Mouse (Mus musculus): Measurements from ENCODE around the gene Srebf1.

Srebf1 gene

DNA sequence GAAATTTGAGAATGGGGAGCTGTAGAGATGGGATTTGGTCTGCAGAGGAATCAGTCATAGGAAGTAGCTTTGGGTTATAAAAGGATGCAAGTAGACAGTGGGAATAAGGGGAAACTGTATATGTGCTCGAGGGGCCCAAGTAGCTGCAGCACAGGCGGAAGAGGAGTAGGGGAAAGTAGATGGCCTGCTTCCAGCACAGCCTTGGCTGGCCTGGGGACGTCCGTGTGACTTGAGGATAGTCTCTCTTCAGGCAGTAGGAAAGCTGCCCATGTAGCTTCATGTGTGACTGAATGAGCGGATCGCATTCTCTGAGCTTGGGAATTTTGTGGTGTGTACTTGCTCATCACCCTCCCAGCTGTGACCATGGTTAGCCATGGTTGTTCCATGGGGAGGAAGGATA, 57.9 kb downstream of the Srebf1 start:
- in situ Hi-C loops (cut with MboI; ENCODE audit: low pct_unique_long_range_greater_than_20kb in 1 of 2, low sequenced_read_pairs in 2 of 2, unreplicated experiment in 1 of 2) = no loop called here

- in situ Hi-C loops (cut with MboI; ENCODE audit: low pct_unique_long_range_greater_than_20kb in 1 of 2, low sequenced_read_pairs in 2 of 2, unreplicated experiment in 1 of 2) = no loop called here
Observed at GRCm38 (mm10) chr11:60163362-60163761, 59.0 kb downstream of the Srebf1 start.

- in situ Hi-C loops (cut with MboI; ENCODE audit: low pct_unique_long_range_greater_than_20kb in 1 of 2, low sequenced_read_pairs in 2 of 2, unreplicated experiment in 1 of 2) = no loop called here
Observed at GRCm38 (mm10) chr11:60162547-60162946, 59.8 kb downstream of the Srebf1 start.

- in situ Hi-C loops (cut with MboI; ENCODE audit: low pct_unique_long_range_greater_than_20kb in 1 of 2, low sequenced_read_pairs in 2 of 2, unreplicated experiment in 1 of 2) = no loop called here
Observed at GRCm38 (mm10) chr11:60161146-60161874, 61.1 kb downstream of the Srebf1 start.

GRCm38 (mm10) chr11:60160454-60161114, 61.8 kb downstream of the Srebf1 start:
- in situ Hi-C loops (cut with MboI; ENCODE audit: low pct_unique_long_range_greater_than_20kb in 1 of 2, low sequenced_read_pairs in 2 of 2, unreplicated experiment in 1 of 2) = no loop called here

GRCm38 (mm10) chr11:60159955-60160354, 62.4 kb downstream of the Srebf1 start:
- in situ Hi-C loops (cut with MboI; ENCODE audit: low pct_unique_long_range_greater_than_20kb in 1 of 2, low sequenced_read_pairs in 2 of 2, unreplicated experiment in 1 of 2) = no loop called here

DNA sequence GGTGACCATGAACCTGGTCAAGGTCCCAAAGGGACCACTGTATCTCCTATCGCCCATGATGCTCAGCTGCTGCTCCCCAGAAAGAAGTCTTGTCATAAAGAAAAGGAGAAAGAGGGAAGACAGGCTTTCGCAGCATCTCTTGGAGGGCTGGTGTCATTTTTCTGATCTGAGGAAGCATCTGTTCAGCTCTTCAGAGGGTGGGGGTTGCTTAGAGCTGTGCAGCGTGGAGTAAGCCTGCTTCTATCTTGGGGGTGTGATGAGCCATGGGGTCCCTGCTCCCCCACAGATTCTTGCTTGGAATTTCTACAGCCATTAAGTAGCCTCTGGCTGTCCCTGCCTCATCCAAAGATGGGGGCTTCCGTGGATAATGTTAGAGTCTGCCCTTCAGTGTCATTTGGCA, 64.1 kb downstream of the Srebf1 start:
- in situ Hi-C loops (cut with MboI; ENCODE audit: low pct_unique_long_range_greater_than_20kb in 1 of 2, low sequenced_read_pairs in 2 of 2, unreplicated experiment in 1 of 2) = no loop called here

GRCm38 (mm10) chr11:60155690-60156089, 66.7 kb downstream of the Srebf1 start:
- in situ Hi-C loops (cut with MboI; ENCODE audit: low pct_unique_long_range_greater_than_20kb in 1 of 2, low sequenced_read_pairs in 2 of 2, unreplicated experiment in 1 of 2) = no loop called here

DNA sequence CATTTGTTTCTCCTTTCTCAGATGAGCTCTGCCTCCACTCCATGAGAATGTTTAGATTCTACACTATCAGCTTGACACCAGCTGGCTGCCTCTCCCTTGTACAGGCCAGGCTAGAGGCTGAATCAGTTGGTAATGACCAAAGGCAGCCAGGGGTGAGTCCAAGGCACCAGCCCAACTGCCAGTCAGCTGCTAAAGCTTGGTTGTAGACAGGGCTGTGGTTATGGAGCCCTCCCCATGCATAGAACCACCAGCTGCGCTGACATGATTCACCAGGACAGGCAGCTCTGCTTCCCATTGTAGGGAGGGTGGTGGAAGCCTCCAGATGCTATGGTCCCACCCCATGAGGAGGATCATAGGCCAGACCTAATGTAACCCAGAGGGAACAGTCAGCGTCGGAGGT, 68.4 kb downstream of the Srebf1 start:
- in situ Hi-C loops (cut with MboI; ENCODE audit: low pct_unique_long_range_greater_than_20kb in 1 of 2, low sequenced_read_pairs in 2 of 2, unreplicated experiment in 1 of 2) = no loop called here

- in situ Hi-C loops (cut with MboI; ENCODE audit: low pct_unique_long_range_greater_than_20kb in 1 of 2, low sequenced_read_pairs in 2 of 2, unreplicated experiment in 1 of 2) = no loop called here
Observed at GRCm38 (mm10) chr11:60152339-60152738, 70.0 kb downstream of the Srebf1 start.

GRCm38 (mm10) chr11:60150677-60151076, 71.7 kb downstream of the Srebf1 start:
- in situ Hi-C loops (cut with MboI; ENCODE audit: low pct_unique_long_range_greater_than_20kb in 1 of 2, low sequenced_read_pairs in 2 of 2, unreplicated experiment in 1 of 2) = no loop called here

Measured in mouse embryonic stem cell (cell line).